Mouse (Mus musculus) intestine, postnatal 0 days (tissue): ENCODE measurements around the gene Plxdc2. TPM values are rescaled to one million over a fixed set of nuclear protein-coding genes. Genes with fewer than 3 reads are reported as not detected.

ENCODE experiments used
- ATAC-seq: fragments of 200-750 bp; cut with Nextera tagmentation; 2 replicates; pipeline ENCODE4 v1.8.0; 2017; ENCODE audit warnings: mild to moderate bottlenecking, moderate TSS enrichment, moderate library complexity
- H3K27ac ChIP-seq: fragments of 300-500 bp; sonication (generic); 2 replicates; pipeline ENCODE4 v1.5.1; 2014; ENCODE audit warnings: mild to moderate bottlenecking, low read depth, low read length, moderate library complexity
- H3K27me3 ChIP-seq: fragments of 300-500 bp; sonication (generic); replicated peaks from 2 replicates; pipeline ENCODE4 v1.6.1; 2014; ENCODE audit warnings: low read length, mixed read lengths; ENCODE audit not compliant: control insufficient read depth, insufficient read depth
- H3K36me3 ChIP-seq: fragments of 300-500 bp; sonication (generic); 2 replicates; pipeline ENCODE4 v1.6.1; 2014; ENCODE audit warnings: mild to moderate bottlenecking, moderate library complexity; ENCODE audit not compliant: control insufficient read depth, insufficient read depth
- H3K4me1 ChIP-seq: fragments of 300-500 bp; sonication (generic); replicated peaks from 2 replicates; pipeline ENCODE4 v1.6.1; 2014; ENCODE audit warnings: antibody characterized with exemption, low read length, mixed read lengths; ENCODE audit not compliant: control insufficient read depth, insufficient read depth
- H3K4me2 ChIP-seq: fragments of 300-500 bp; sonication (generic); replicated peaks from 2 replicates; pipeline ENCODE4 v1.6.1; 2014; ENCODE audit warnings: low read depth, mild to moderate bottlenecking, moderate library complexity
- H3K4me3 ChIP-seq: fragments of 300-500 bp; sonication (generic); 2 replicates; pipeline ENCODE4 v1.5.1; 2014; ENCODE audit warnings: low read depth, low read length
- H3K9ac ChIP-seq: fragments of 300-500 bp; sonication (generic); 2 replicates; pipeline ENCODE4 v1.6.1; 2014; ENCODE audit warnings: mild to moderate bottlenecking, low read depth, low read length
- H3K9me3 ChIP-seq: fragments of 300-500 bp; sonication (generic); 2 replicates; pipeline ENCODE4 v1.6.1; 2016; ENCODE audit warnings: mixed run types; ENCODE audit not compliant: control insufficient read depth
- CTCF ChIP-seq: sonication (generic); IDR thresholded peaks from 2 replicates; pipeline ENCODE4 v1.5.1; 2016; ENCODE audit warnings: low read depth, mild to moderate bottlenecking, control low read depth, antibody characterized with exemption, moderate library complexity
- WGBS: fragments of 180-500 bp; shearing (Covaris S2); extraction: QIAGEN DNeasy Blood & Tissue Kit; methylation state at CpG from one replicate; pipeline ENCODE4 v1.1.7; 2014; 5-methylcytosine and 5-hydroxymethylcytosine counted together
- polyA plus RNA-seq: library from polyadenylated mRNA; unstranded; fragments of >200 nt; fragmentation: Nextera tagmentation; extraction: Ambion mirVana; gene quantifications from 2 replicates; pipeline ENCODE4 v1.2.1, GENCODE M21; 2015

Gene Plxdc2
- polyA plus RNA-seq, 1 experiment from 2014 or later = 4.2 TPM

DNA sequence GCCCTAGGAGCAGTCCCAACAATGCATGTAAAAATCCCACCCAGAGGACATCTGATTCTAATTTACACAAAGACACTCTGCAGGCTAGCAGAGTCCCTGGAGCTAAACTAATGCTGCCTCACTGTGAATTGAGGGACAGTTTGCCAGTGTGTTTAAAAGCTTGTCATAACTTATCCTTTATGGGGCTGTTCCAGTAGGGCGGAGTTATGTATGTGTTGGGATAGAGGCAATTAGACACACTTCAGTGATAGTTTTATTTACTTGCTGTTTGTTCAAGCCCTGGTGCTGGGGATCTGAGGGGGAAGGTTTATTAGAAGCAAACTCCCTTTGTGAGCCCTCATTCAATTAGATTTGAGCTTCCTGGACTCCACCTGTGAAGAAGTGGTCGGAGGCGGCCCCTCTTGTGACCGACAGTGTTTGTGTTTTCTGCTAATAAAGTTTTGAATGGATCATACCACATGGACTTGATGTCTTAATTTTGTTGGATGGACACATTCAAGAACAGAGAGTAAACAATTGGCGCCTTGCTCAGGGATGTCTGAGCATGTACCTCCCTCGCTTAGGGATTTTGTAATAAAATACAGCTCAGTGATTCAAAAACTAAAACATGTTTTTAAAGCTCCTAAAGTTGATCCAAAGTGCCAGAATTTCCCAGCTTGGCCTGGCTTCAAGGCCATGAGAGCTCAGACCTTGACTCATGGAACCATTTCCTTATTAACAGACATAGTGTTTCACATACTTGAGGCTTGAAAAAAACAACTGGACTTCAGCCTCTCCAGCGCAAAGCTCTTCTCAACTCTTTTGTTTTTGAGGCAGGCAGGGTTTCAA lies 94.9 kb downstream of the Plxdc2 start:
- no peaks in the 10 kb centered on the region for H3K27me3 ChIP-seq
- H3K9ac ChIP-seq = no peak overlapping the region
- H3K4me1 ChIP-seq = no peaks in the 10 kb centered on the region
- no peaks in the 10 kb centered on the region for H3K36me3 ChIP-seq
- no peak overlapping the region for H3K27ac ChIP-seq
- no peak overlapping the region for H3K4me2 ChIP-seq
- WGBS = 42% methylated on average over 7 of the region's 7 CpGs
- no peak for ATAC-seq
- H3K4me3 ChIP-seq = no peak overlapping the region
- H3K9me3 ChIP-seq = no peaks in the 10 kb centered on the region
- TF ChIP-seq CTCF = no peak

DNA sequence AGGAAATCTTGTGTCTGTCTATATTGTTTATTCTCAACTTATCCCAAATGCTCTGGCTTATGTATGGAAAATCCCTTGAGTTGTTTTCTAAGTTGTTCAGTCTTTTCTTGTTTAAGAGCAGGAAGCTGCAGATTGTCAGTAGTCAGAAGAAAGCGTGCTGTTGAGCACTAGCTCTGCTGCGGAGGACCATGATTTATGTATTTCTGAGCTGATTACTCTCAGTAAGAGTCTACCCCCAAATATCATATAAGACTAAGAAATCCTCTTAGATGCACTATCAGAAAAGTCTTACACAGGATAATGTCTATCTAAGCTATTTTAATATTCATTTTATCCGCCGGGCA lies 95.5 kb downstream of the Plxdc2 start:
- Histone ChIP-seq H3K9ac (no peak overlapping the region), H3K4me3 (no peak overlapping the region), H3K4me2 (no peak overlapping the region), H3K36me3 (no peaks in the 10 kb centered on the region), H3K4me1 (no peaks in the 10 kb centered on the region), H3K27me3 (no peaks in the 10 kb centered on the region), H3K27ac (no peak overlapping the region), H3K9me3 (no peaks in the 10 kb centered on the region)
- no peak for ATAC-seq
- TF ChIP-seq CTCF = no peak
- WGBS = 81% methylated on average over 4 of the region's 4 CpGs

GRCm38 (mm10) chr2:16452080-16452479 lies 96.0 kb downstream of the Plxdc2 start:
- H3K4me1 ChIP-seq = no peaks in the 10 kb centered on the region
- H3K4me2 ChIP-seq = no peak overlapping the region
- H3K36me3 ChIP-seq = no peaks in the 10 kb centered on the region
- ATAC-seq = no peak
- H3K4me3 ChIP-seq = no peak overlapping the region
- peak; percentile 61 for TF ChIP-seq CTCF
- no peaks in the 10 kb centered on the region for H3K9me3 ChIP-seq
- H3K9ac ChIP-seq = no peak overlapping the region
- 96% methylated on average over 3 of the region's 3 CpGs for WGBS
- H3K27ac ChIP-seq = no peak overlapping the region
- no peaks in the 10 kb centered on the region for H3K27me3 ChIP-seq

DNA sequence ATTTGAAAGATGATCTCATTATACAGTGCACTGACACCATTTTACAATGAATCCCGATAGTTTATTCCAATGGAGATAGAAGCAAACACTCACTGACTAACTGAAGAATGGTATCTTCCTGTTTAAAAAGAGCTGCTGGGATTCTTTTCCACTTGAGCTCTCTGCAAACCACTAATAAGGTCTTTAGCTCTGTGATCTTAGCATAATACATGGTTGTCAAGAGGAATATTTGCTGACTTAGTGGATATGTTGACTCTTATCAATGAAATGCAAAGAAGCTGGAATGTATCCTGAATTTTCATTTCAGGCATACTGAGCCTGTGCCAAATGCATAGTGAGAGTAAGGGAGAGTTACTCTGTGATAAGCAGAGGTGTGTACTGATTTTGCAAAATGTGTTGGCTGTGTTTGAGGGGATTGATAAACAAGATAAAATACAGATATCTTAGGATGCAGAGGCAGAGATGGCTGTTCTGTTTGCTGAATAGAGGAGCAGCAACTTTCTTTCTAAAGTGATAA lies 100.2 kb downstream of the Plxdc2 start:
- WGBS = 63% methylated on average over 1 of the region's 1 CpGs
- TF ChIP-seq CTCF = no peak
- Histone ChIP-seq H3K27me3 (no peaks in the 10 kb centered on the region), H3K4me3 (no peak overlapping the region), H3K9me3 (no peaks in the 10 kb centered on the region), H3K27ac (no peak overlapping the region), H3K4me1 (no peaks in the 10 kb centered on the region), H3K36me3 (no peaks in the 10 kb centered on the region), H3K9ac (no peak overlapping the region), H3K4me2 (no peak overlapping the region)
- ATAC-seq = no peak

DNA sequence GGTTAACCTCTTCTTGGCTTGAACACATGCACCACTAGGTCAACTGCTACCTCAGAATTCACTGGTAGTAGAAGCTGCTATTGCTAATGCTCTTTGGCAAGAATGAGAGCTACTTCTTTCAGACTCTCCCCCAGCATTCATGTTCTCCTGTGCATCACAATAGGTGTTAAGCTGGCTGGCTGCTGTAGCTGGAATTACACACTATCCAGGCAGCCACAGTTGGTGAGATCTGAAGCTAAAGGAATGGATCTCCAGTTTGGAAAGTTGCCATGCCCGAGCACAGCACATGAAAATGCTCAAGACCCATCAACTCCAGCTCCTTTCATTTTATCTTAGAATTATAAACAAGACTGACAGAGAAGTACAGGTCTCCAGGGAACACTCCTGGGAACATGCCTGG lies 103.4 kb downstream of the Plxdc2 start:
- no peak overlapping the region for H3K27ac ChIP-seq
- ATAC-seq = no peak
- H3K9me3 ChIP-seq = no peaks in the 10 kb centered on the region
- H3K27me3 ChIP-seq = no peaks in the 10 kb centered on the region
- H3K9ac ChIP-seq = no peak overlapping the region
- H3K4me3 ChIP-seq = no peak overlapping the region
- no peaks in the 10 kb centered on the region for H3K36me3 ChIP-seq
- TF ChIP-seq CTCF = no peak
- no peak overlapping the region for H3K4me2 ChIP-seq
- no peaks in the 10 kb centered on the region for H3K4me1 ChIP-seq
- WGBS = 55% methylated on average over 1 of the region's 1 CpGs

DNA sequence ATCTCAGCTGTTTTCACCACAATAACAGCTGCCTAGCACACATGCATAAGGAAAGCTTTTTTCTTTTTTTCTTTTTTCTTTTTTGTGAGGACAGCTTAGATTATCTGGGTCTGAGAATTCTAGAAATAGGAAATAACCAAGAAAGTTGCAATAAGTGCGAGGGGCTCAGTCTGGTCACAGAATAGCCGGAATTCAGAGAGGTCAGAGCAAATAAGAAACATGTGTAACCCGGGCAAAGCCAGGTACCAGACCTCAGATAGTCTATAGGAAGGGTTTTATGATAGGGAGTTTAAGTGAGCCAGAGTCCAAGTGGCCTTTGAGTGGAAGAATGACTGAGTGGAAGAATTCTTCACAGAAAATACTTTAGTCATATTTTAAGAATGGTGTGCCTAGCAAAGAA lies 114.0 kb downstream of the Plxdc2 start:
- Histone ChIP-seq H3K4me1 (no peaks in the 10 kb centered on the region), H3K4me2 (no peak overlapping the region), H3K9me3 (no peaks in the 10 kb centered on the region), H3K36me3 (no peaks in the 10 kb centered on the region), H3K27me3 (no peaks in the 10 kb centered on the region), H3K4me3 (no peak overlapping the region), H3K9ac (no peak overlapping the region), H3K27ac (no peak overlapping the region)
- ATAC-seq = no peak
- 61% methylated on average over 3 of the region's 3 CpGs for WGBS
- no peak for TF ChIP-seq CTCF
